Mouse (Mus musculus) thymus, postnatal 14 days (tissue): ENCODE results near the gene Trim7.
"Not testable (repeated sequence)": the region's sequence is repeated elsewhere in the genome, so short reads cannot be mapped to it uniquely, and the experiment has no call there.

Experiments
- DNase-seq: peaks from one replicate; pipeline ENCODE4 v3.0.0; 2021

The Trim7 gene

DNA sequence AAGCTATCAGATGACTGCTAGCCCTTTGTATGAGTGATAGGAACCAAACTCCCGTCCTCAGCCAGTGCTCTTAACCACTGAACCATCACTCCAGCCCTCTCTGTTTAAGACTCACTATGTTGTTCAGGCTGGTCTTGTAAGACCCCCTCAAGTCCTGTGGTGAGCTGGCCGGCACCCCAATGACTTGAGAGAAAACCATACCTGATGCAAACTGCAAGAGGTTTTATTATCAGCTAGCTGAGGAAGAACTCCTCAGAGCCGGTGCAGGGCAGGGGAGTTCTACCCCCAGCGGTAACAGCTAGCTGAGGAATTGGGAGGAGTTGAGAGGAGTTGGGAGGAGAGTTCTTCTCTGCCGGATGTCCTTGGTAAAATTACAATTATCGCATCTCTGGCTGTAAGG is 2.0 kb downstream of the Trim7 start:
- DNase-seq = no peak

- DNase-seq = no peak
These were observed 4.3 kb downstream of the Trim7 start for GRCm38 (mm10) chr11:48830279-48830678.

DNA sequence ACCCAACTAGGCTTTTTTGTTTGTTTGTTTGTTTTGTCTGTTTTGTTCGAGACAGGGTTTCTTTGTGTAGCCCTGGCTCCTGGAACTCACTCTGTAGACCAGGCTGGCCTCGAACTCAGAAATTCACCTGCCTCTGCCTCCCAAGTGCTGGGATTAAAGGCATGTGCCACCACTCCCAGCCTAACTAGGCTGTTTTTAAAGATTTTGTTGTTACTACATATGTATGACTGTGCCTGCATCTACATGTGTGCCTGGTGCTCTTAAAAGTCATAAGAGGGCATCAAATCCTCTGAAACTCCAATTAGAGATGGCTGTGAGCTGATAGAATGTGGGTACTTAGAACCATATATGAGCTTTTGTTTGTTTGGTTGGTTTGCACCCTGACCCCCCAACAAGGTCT is 5.3 kb downstream of the Trim7 start:
- DNase-seq = no peak

DNA sequence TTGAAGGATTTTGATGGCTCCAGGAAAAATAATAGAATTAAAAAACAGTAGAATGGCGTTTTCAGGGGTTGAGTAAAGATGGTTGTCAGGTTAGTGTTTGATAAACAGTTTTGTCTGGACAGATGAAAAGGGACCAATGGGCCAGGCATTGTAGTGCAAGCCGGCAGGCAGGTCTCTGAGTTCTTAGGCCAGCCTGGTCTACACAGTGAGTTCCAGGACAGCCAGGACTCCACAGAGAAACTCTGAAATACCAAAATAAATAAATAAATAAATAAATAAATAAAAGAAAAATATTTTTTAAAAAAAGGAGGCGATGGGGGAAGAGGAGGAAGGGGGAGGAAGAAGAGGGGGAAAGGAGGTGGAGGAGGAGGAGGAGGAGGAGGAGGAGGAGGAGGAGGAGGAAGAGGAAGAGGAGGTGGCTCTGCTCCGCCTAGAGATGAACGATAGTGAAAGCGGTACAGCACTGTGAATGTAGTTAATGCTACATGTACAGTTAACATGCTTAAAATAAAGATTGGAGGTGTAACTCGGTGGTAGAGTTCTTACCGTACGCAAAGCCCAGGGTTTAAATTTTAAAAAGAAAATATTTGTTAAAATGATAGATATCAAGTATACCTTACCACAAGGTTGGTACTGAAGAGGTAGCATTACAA is 7.3 kb downstream of the Trim7 start:
- no peak for DNase-seq

GRCm38 (mm10) chr11:48833731-48834639 is 8.0 kb downstream of the Trim7 start:
- DNase-seq = peak; percentile 96

GRCm38 (mm10) chr11:48835923-48836322 is 10.0 kb downstream of the Trim7 start:
- no peak for DNase-seq

GRCm38 (mm10) chr11:48836990-48837309 is 11.0 kb downstream of the Trim7 start:
- DNase-seq = no peak

DNA sequence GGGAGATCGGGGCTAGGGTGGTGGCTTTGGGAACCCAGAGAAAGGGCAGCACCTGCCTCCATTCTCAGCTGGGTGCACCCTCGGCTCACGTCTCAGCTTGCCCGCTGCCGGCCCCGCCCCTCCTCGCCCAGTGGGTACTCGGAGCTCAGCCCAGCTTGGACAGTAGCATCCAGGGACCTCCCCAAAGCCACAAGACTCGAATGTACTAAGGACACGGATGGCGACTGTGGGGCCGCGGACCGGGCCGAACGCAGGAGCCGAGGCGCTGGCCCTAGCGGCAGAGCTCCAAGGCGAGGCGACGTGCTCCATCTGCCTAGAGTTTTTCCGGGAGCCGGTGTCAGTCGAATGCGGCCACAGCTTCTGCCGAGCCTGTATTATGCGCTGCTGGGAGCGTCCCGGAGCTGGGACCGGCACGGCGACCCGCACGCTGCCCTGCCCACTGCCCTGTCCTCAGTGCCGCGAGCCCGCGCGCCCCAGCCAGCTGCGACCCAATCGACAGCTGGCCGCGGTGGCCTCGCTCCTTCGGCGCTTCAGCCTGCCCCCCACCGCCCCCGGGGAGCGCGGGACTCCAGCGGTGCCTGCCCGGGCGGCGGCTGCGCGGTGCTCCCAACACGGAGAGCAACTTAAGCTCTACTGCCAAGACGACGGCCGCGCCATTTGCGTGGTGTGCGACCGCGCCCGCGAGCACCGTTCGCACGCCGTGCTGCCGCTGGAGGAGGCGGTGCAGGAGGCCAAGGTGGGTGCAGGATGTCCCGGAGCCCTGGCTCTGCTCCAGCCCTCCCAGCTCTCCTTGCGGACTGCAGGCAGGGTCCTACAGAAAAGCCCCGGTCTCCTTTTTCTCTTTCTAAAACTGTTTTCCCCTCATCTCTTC is 11.6 kb downstream of the Trim7 start:
- DNase-seq = peak; percentile 64

DNA sequence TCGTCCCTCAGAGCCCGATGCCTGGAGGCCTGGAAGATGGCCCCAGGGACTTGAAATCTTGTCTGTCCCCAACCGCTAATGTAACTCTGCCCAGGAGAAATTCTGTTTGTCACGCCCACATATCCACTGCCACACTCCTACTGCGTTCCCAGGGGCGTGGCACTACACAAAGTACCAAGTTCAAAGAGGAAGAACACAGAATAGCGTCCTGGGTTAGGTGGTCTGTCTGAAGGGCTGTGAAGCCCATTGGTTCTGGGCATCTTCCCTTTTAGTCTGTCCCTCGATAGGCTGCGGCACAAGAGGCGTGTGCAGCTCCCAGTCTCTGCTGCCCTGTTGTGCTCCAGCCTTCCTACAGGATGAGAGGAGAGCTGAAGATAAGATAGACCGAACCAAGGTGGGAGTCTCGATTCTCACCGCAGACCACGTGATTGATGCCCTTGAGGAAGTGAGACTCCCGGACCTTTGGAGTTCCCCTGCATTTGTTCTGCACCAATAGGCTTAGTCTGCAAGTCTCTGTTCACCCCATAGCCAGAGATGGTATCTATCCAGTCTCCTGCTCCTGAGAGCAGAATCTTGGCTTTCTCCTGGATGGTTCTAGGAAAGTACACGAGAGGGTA is 12.3 kb downstream of the Trim7 start:
- no peak for DNase-seq

- DNase-seq = no peak
These were observed 13.1 kb downstream of the Trim7 start for GRCm38 (mm10) chr11:48838879-48839680.

DNA sequence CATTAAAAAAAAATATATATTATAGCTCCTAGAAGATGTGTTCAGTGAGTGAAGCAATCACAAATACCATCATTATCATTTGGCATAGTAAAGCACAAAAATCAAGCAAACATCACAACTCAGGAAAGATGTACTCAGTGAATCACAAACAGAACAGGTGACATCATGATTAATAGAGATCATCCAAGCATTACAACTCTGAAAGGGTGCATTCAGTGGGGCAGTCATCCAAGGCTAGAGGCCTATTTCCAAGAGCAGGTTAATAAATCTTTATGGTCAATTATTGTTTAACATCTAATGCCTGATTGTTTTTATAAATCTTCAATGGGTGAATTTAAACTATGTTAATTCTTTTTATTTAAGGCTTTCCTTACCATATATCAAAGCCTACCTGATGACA is 14.9 kb downstream of the Trim7 start:
- no peak for DNase-seq

DNA sequence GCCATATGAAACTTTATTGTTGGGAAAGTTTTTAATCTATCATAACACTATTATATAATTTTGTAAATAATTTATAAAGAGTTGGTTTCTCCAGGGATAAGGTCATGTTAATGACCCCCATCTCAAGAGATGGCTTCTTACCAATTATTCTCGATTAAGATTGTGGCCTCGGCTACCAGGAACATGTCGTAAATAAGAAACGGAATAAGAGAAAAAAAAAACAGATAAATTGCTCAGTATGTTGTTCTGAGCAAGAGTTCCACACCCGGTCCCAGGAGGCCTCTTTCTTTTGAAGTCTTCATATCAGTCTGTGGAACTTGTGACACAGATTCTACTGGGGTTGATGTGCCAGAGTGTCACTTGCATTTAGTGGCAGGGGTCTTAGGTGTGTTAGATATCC is 15.3 kb downstream of the Trim7 start:
- DNase-seq = no peak

DNA sequence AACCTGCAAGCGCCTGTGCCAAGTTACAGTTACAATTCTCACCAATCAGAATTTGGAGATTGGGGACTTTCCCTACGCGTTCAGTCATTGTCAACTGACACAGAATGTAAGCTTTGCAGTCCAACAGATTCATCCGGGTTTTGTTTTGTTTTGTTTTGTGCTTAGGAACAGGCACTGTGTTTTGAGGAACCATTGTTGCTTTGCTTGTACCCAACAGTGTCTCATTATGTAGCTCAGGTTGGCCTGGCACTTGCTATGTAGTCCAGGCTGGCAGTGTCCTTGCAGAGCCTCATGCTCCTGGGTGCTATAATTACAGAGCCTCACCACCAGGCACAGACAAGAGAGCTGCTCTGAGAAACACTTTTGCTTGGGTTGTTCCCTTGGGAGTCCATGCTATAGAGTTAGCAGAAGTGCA is 16.4 kb downstream of the Trim7 start:
- DNase-seq = no peak

- DNase-seq = no peak
These were observed 17.3 kb downstream of the Trim7 start for GRCm38 (mm10) chr11:48843202-48843601.

DNA sequence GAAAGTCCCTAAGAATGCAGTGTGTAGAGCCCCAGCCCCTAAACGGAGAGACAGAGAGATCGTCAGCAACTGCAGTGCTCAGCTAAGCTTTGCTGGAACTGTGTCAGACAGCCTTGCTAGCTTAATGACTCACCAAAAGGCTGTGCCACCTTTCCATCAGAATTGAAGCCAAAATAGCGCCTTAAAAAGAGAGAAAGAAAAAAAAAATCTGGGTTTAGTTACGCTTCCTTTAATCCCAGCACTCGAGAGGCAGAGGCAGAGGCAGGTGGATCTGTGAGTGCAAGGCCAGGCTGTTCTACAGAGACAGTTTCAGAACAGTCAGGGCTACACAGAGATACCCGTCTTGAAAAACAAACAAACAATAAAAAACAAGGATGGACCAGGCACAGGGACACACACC is 18.4 kb downstream of the Trim7 start:
- DNase-seq = no peak

DNA sequence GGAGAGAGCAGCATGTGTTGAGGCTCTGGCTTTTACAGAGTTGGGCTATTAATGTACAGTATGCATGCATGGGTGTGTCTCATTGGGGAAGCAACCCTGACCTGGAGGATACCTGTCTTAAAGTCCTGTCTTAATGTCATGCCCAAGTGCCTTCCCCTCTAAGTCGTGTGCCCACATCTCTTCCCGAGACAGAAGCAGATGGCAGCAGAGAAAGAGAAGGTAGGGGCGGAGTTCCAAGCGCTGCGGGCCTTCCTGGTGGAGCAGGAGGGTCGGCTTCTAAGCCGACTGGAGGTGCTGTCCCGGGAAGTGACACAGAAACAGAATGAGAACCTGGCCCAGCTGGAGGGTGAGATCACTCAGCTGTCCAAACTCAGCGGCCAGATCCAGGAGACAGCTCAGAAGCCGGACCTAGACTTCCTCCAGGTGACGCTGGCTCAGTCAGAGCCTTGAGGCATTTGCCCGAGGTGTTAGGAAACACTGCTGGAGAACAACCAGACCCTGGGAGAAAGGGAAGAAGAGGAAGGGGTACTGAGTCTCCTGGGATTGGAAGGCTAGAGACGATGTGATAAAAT is 19.4 kb downstream of the Trim7 start:
- no peak for DNase-seq

DNA sequence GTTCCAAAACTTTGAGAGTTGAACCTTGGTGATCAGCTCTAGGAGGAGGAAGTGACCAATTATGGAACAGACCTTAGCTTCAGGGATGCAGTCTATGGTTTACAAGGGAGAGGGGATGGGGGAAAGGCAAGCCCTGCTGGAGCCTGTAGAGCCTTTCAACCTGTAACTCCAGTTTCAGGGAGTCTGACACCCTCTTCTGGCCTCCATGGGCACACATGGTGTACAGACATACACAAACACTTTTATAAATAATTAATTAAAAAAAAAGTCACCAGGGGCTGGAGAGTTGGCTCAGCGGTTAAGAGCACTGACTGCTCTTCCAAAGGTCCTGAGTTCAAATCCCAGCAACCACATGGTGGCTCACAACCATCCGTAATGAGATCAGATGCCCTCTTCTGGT is 20.4 kb downstream of the Trim7 start:
- DNase-seq = not testable (repeated sequence)

GRCm38 (mm10) chr11:48846881-48847280 is 20.9 kb downstream of the Trim7 start:
- DNase-seq = no peak

- DNase-seq = no peak
These were observed 24.3 kb downstream of the Trim7 start for GRCm38 (mm10) chr11:48850240-48850639.

- DNase-seq = no peak
These were observed 25.5 kb downstream of the Trim7 start for GRCm38 (mm10) chr11:48851270-48851995.

DNA sequence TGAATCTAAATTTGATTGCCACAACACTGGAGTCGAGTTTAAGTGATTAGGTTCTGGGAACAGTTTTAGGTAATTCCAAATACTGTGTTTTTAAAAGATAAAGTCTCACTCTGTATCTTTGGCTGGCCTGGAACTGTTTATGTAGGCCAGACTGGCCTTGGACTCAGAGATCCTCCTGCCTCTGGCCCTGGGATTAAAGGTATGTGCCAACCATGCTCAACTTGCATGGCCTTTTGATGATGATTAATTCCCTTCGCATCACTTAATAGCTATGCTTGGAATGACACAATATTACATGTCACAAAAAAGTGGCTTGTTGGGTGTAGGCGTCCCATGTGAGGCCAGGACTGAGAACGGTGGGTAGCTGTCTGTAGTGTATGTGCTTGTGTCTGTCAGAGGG is 26.2 kb downstream of the Trim7 start:
- DNase-seq = no peak
